Mouse (Mus musculus) gastrocnemius, adult 2 months (tissue): ENCODE measurements around the gene 4930524N10Rik. TPM values are rescaled to one million over a fixed set of nuclear protein-coding genes. Genes with fewer than 3 reads are reported as not detected.

ENCODE experiments used
- DNase-seq: peaks from one replicate; pipeline ENCODE4 v3.0.0; 2022
- H3K27ac ChIP-seq: fragments of 200-600 bp; 2 replicates; pipeline ENCODE4 v1.8.1; 2022; ENCODE audit warnings: mild to moderate bottlenecking
- H3K4me3 ChIP-seq: fragments of 200-600 bp; 2 replicates; pipeline ENCODE4 v1.8.1; 2022; ENCODE audit warnings: mild to moderate bottlenecking, moderate library complexity
- CTCF ChIP-seq: fragments of 200-600 bp; IDR thresholded peaks from 2 replicates; pipeline ENCODE4 v1.8.1; 2022; ENCODE audit warnings: antibody characterized with exemption, mild to moderate bottlenecking, moderate library complexity
- intact Hi-C: fragments of 180-260 bp; cut with DNase I; formaldehyde crosslinking; loops from one replicate; pipeline ENCODE4 v1.15.1; 2025
- long read RNA-seq, 2 experiments: library from polyadenylated mRNA; stranded (forward); transcript quantifications; one replicate each; pipeline ENCODE4 v2.0.0; 2021
- total RNA-seq, 2 experiments: library from RNA; stranded (reverse); gene quantifications; 2 replicates each; pipeline ENCODE4 v1.2.3; 2021

Gene 4930524N10Rik
- total RNA-seq = not detected
- long read RNA-seq, experiment 1 = 0 reads
- long read RNA-seq, experiment 2 = 0 reads

DNA sequence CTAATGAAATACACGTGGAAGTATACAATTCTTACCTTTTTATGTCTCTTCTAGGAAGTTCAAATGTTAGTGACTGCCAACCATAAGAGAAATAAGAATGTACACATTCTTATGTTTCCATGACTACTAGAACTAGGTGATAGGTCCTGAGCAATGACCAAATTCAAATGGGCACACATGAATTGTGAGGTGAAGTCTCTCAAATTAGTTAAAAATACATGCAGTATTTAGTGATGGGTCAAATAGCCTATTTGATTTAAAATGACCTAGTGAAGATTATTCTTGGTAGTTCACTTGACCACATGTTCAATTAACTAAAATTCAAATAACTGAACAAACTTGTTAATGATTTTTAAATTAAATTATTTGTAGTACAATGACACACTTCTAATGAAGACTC is at the start of gene 4930524N10Rik:
Gene 4930524N10Rik (minus strand): TSS at position 101 of the 400 bp plus-strand sequence.
- no peak for TF ChIP-seq CTCF
- DNase-seq = no peak
- H3K27ac ChIP-seq = no peak within 1 kb of the TSS
- H3K4me3 ChIP-seq = no peak within 1 kb of the TSS
- intact Hi-C loops = no loop called here

DNA sequence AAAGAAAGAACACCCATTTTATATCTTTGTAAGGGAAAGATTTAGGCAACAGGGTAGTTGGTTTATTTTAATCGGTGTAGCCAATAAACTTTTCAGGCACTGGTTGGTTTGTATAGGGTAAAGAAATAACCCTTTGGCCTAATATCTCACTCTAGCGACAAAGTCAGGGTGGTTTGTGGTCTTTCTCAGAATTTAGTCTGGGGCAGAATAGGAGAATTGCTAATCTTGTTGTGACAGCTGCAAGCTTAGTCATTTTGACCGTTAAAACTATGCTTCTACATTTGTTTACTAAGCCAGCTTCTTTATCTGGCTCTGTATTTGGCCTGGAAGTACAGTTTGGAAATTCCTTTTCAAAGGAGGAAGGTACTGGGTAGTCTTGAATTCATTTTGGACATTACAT is 6.8 kb upstream of the 4930524N10Rik start:
- no peak overlapping the region for H3K27ac ChIP-seq
- no peak overlapping the region for H3K4me3 ChIP-seq
- intact Hi-C loops = no loop called here
- no peak for DNase-seq
- TF ChIP-seq CTCF = no peak

DNA sequence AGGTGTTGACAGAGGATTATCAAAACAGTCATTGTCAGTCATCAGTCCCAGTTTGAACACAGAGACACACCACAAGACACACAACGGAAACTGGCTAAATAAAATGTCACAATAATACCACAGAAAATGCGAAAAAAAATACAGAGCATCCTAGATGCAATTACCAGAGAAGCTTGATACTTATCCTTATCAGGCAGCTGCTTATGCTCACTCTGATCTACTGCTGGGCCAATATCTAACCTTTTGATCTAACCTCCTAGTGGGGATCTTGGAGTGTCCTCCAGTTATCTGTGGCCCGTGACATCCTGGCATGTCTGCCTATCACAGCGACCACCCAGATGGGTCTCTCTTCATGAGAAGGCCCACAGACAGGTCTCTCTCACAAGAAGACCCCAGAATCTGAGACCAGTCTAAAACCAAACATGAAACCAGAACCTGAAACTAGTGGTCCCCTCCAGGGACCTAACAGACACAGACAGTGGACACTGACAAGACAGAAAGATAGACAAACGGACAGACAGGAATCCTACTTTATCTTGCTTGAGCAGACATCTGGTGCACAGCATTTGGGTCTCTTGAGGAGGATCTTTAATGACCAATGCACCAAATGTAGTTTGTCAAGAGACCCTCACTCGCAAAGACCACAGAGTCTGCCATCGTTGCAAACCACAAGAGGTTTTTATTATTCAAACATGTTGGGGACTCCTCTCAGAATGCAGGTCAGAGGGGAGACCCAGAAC is 6.3 kb upstream of the 4930524N10Rik start:
- no peak for DNase-seq
- TF ChIP-seq CTCF = no peak
- Histone ChIP-seq H3K4me3 (no peak overlapping the region), H3K27ac (no peak overlapping the region)
- intact Hi-C loops = no loop called here

DNA sequence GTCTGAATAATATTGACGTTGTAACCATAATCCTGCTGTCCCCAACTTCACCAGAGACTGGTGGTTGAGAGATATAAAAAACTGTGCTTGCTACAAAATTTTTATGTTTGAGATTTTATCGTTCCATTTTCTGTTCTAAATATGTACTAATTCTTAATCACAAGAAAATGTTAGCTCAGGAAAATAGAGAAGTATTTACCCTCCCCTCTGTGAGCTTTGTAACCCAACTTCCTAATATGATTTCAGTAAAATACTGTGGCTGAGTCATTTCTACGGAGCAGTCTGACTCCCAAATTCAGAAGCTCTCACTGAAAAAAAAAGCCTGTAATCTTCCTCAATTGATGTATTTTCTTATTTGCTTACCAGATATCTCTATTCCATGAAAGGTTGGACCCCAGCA is 4.7 kb upstream of the 4930524N10Rik start:
- no peak overlapping the region for H3K27ac ChIP-seq
- H3K4me3 ChIP-seq = no peak overlapping the region
- TF ChIP-seq CTCF = no peak
- intact Hi-C loops = no loop called here
- DNase-seq = no peak

Other genes with a start within 250 kb of the 4930524N10Rik start
- gene Gm15140, start 222.7 kb downstream of the 4930524N10Rik start, total RNA-seq = not detected
- gene Samt4, start 138.6 kb upstream of the 4930524N10Rik start, total RNA-seq = not detected
- not detected for gene Samt2, start 236.0 kb upstream of the 4930524N10Rik start, total RNA-seq